Mouse (Mus musculus) limb, embryonic 14.5 days (tissue): ENCODE measurements at regions not wholly inside any gene's neighbourhood (a gene's known extent, or its start where the extent isn't known, plus 50 kb on each side); places are given as distances from the start of the nearest gene placed in this dataset.

Experiments used
- ATAC-seq: fragments of 200-750 bp; cut with Nextera tagmentation; 2 replicates; pipeline ENCODE4 v1.8.0; 2017; ENCODE audit warnings: low read depth, moderate number of reproducible peaks, moderate TSS enrichment; ENCODE audit not compliant: low FRiP score
- DNase-seq: peaks from one replicate; pipeline ENCODE4 v3.0.0-alpha.2; 2015; ENCODE audit warnings: low spot score
- H3K27ac ChIP-seq: fragments of 300-500 bp; sonication (generic); replicated peaks from 2 replicates; pipeline ENCODE4 v1.5.1; 2014; ENCODE audit warnings: low read depth, mild to moderate bottlenecking, low read length, moderate library complexity, mixed read lengths
- H3K27me3 ChIP-seq: fragments of 300-500 bp; sonication (generic); 2 replicates; pipeline ENCODE4 v1.6.1; 2014; ENCODE audit warnings: low read length, mixed read lengths; ENCODE audit not compliant: control insufficient read depth, insufficient read depth
- H3K36me3 ChIP-seq: fragments of 300-500 bp; sonication (generic); 2 replicates; pipeline ENCODE4 v1.6.1; 2014; ENCODE audit warnings: mild to moderate bottlenecking, low read length, moderate library complexity, mixed read lengths; ENCODE audit not compliant: control insufficient read depth, insufficient read depth
- H3K4me1 ChIP-seq: fragments of 300-500 bp; sonication (generic); 2 replicates; pipeline ENCODE4 v1.6.1; 2014; ENCODE audit warnings: antibody characterized with exemption, low read length, mixed read lengths; ENCODE audit not compliant: control insufficient read depth, insufficient read depth
- H3K4me2 ChIP-seq: fragments of 300-500 bp; sonication (generic); replicated peaks from 2 replicates; pipeline ENCODE4 v1.6.1; 2014; ENCODE audit warnings: low read depth, mild to moderate bottlenecking, low read length, moderate library complexity; ENCODE audit not compliant: severe bottlenecking
- H3K4me3 ChIP-seq: fragments of 300-500 bp; sonication (generic); replicated peaks from 2 replicates; pipeline ENCODE4 v1.5.1; 2014; ENCODE audit warnings: low read length
- H3K9ac ChIP-seq: fragments of 300-500 bp; sonication (generic); 2 replicates; pipeline ENCODE4 v1.6.1; 2014; ENCODE audit warnings: mild to moderate bottlenecking, low read depth, low read length, moderate library complexity; ENCODE audit not compliant: severe bottlenecking
- H3K9me3 ChIP-seq: fragments of 300-500 bp; sonication (generic); 2 replicates; pipeline ENCODE4 v1.6.1; 2016; ENCODE audit warnings: low read length; ENCODE audit not compliant: control insufficient read depth
- POLR2A ChIP-seq: fragments of 200-500 bp; IDR thresholded peaks from 2 replicates; pipeline ENCODE4 v1.8.0; 2012; ENCODE audit warnings: inconsistent platforms, mild to moderate bottlenecking, moderate library complexity, borderline replicate concordance; ENCODE audit not compliant: insufficient read depth, insufficient read length; ENCODE audit errors: extremely low read depth
- WGBS: fragments of 180-500 bp; shearing (Covaris S2); extraction: QIAGEN DNeasy Blood & Tissue Kit; methylation state at CpG from one replicate; pipeline ENCODE4 v1.1.7; 2014; 5-methylcytosine and 5-hydroxymethylcytosine counted together

- WGBS = 91% methylated on average over 5 of the region's 5 CpGs
- H3K4me3 ChIP-seq = no peak overlapping the region
- no peaks in the 10 kb centered on the region for H3K9me3 ChIP-seq
- H3K4me2 ChIP-seq = no peak overlapping the region
- H3K36me3 ChIP-seq = no peaks in the 10 kb centered on the region
- TF ChIP-seq POLR2A = no peak
- ATAC-seq = no peak
- H3K4me1 ChIP-seq = no peaks in the 10 kb centered on the region
- no peaks in the 10 kb centered on the region for H3K27me3 ChIP-seq
- no peak for DNase-seq
- no peak overlapping the region for H3K9ac ChIP-seq
- no peak overlapping the region for H3K27ac ChIP-seq
Measured at GRCm38 (mm10) chr14:103984349-103984748, 140.1 kb upstream of the Ednrb start.

GRCm38 (mm10) chr14:103978808-103979207 is 134.6 kb upstream of the Ednrb start:
- Histone ChIP-seq H3K9ac (no peak overlapping the region), H3K4me3 (no peak overlapping the region)
- 92% methylated on average over 2 of the region's 2 CpGs for WGBS

GRCm38 (mm10) chr14:103977769-103978168 is 133.6 kb upstream of the Ednrb start:
- 38% methylated on average over 2 of the region's 2 CpGs for WGBS
- no peak overlapping the region for H3K27ac ChIP-seq

More at GRCm38 (mm10) chr14:103978808-103979207, 134.6 kb upstream of the Ednrb start:
- H3K27me3 ChIP-seq = no peaks in the 10 kb centered on the region
- no peak for DNase-seq
- H3K36me3 ChIP-seq = no peaks in the 10 kb centered on the region
- H3K4me1 ChIP-seq = no peaks in the 10 kb centered on the region
- no peak for TF ChIP-seq POLR2A
- no peaks in the 10 kb centered on the region for H3K9me3 ChIP-seq
- no peak overlapping the region for H3K27ac ChIP-seq
- ATAC-seq = no peak
- no peak overlapping the region for H3K4me2 ChIP-seq

GRCm38 (mm10) chr14:103973955-103974354 is 129.8 kb upstream of the Ednrb start:
- Histone ChIP-seq H3K27me3 (no peaks in the 10 kb centered on the region), H3K9ac (no peak overlapping the region), H3K27ac (no peak overlapping the region), H3K9me3 (no peaks in the 10 kb centered on the region), H3K4me2 (no peak overlapping the region), H3K4me3 (no peak overlapping the region), H3K4me1 (no peaks in the 10 kb centered on the region), H3K36me3 (no peaks in the 10 kb centered on the region)
- WGBS = 68% methylated on average over 4 of the region's 4 CpGs
- DNase-seq (no peak), ATAC-seq (no peak)
- no peak for TF ChIP-seq POLR2A

More at GRCm38 (mm10) chr14:103977769-103978168, 133.6 kb upstream of the Ednrb start:
- Histone ChIP-seq H3K4me1 (no peaks in the 10 kb centered on the region), H3K9ac (no peak overlapping the region), H3K4me3 (no peak overlapping the region), H3K36me3 (no peaks in the 10 kb centered on the region), H3K4me2 (no peak overlapping the region), H3K27me3 (no peaks in the 10 kb centered on the region), H3K9me3 (no peaks in the 10 kb centered on the region)
- ATAC-seq (no peak), DNase-seq (no peak)
- no peak for TF ChIP-seq POLR2A

GRCm38 (mm10) chr14:103973111-103973510 is 128.9 kb upstream of the Ednrb start:
- Histone ChIP-seq H3K9me3 (no peaks in the 10 kb centered on the region), H3K27me3 (no peaks in the 10 kb centered on the region), H3K4me1 (no peaks in the 10 kb centered on the region), H3K27ac (no peak overlapping the region), H3K4me2 (no peak overlapping the region), H3K4me3 (no peak overlapping the region), H3K36me3 (no peaks in the 10 kb centered on the region), H3K9ac (no peak overlapping the region)
- 85% methylated on average over 7 of the region's 7 CpGs for WGBS
- ATAC-seq (no peak), DNase-seq (no peak)
- no peak for TF ChIP-seq POLR2A

- no peak for ATAC-seq
- TF ChIP-seq POLR2A = no peak
- Histone ChIP-seq H3K4me3 (no peak overlapping the region), H3K4me2 (no peak overlapping the region), H3K9ac (no peak overlapping the region), H3K4me1 (no peaks in the 10 kb centered on the region), H3K27ac (no peak overlapping the region), H3K9me3 (no peaks in the 10 kb centered on the region), H3K36me3 (no peaks in the 10 kb centered on the region), H3K27me3 (no peaks in the 10 kb centered on the region)
- DNase-seq = no peak
- WGBS = 73% methylated on average over 2 of the region's 2 CpGs
Measured at GRCm38 (mm10) chr14:103969305-103969704, 125.1 kb upstream of the Ednrb start.
